Mouse (Mus musculus): ENCODE data around the gene Tm2d3. TPM values are rescaled to one million over a fixed set of nuclear protein-coding genes. Genes with fewer than 3 reads are reported as not detected.

The Tm2d3 gene
- 10 to 100 TPM; 16.2 to 22.0 TPM for total RNA-seq (2021)
- long read RNA-seq, experiment 1, transcript Tm2d3-201 (5 exons, 908 nt), result major isoform, 11 of 19 reads
- long read RNA-seq, experiment 1, partial matches to known transcripts, result 1 of 19 reads
- long read RNA-seq, experiment 1, other reads (novel, unspliced or antisense), result 5 of 19 reads
- long read RNA-seq, experiment 2, transcript Tm2d3-201 (5 exons, 908 nt), result major isoform, 22 of 22 reads
- long read RNA-seq, experiment 2, partial matches to known transcripts, result 0 of 22 reads
- long read RNA-seq, experiment 2, other reads (novel, unspliced or antisense), result 0 of 22 reads

GRCm38 (mm10) chr7:65690869-65691268 lies at the start of gene Tm2d3:
TSS of gene Tm2d3 (plus strand) at chr7:65691169.
- no peak for DNase-seq (ENCODE audit: low spot score in 2 of 2)

GRCm38 (mm10) chr7:65642371-65643304 lies 48.3 kb upstream of the Tm2d3 start:
- DNase-seq (ENCODE audit: low spot score in 2 of 2), result no peak

- DNase-seq (ENCODE audit: low spot score in 2 of 2), result no peak
These were observed 47.0 kb upstream of the Tm2d3 start for GRCm38 (mm10) chr7:65643861-65644421.

- peak; percentile 83 to 93 for DNase-seq (ENCODE audit: low spot score in 2 of 2)
These were observed 46.2 kb upstream of the Tm2d3 start, which contains the start of gene Tarsl2 for GRCm38 (mm10) chr7:65644643-65645351. TSS of gene Tarsl2 (plus strand) at chr7:65644898.

DNA sequence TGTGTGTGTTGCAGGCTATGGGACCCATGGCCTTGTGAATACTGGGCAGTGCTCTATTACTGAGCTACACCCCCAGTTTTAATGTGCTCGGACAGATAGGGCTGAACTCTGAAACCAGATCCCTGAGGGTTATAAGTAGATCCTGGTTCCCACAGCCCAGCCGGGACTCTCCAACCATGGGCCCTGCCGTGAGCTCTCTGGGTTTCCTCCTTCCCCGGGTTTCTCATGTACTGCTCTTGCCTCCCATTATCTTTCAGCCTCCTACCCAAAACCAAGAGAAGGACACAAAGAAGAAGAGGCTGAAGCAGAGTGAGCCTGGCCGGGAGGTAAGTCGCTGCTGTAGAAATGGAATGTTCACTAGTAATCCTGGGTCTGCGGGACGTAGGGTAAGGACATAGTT lies 45.0 kb upstream of the Tm2d3 start:
- no peak for DNase-seq (ENCODE audit: low spot score in 2 of 2)

DNA sequence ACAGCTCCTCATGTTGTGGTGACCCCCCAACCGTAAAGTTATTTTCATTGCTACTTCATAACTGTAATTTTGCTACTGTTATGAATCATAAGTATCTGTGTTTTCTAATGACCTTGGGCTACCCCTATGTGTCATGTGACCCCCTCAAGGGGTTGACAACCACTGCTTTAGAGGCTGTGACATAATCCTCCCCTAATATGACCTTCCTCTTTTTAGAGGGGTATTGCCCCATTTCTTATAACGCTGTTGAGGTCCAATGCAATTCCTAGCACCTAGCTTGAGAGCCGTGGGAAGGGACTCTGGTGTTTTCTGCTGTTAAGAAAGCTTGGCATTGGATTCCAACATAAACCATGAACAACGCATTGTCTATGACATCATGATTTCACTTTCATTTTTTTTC lies 40.3 kb upstream of the Tm2d3 start:
- no peak for DNase-seq (ENCODE audit: low spot score in 2 of 2)

GRCm38 (mm10) chr7:65657490-65658120 lies 33.4 kb upstream of the Tm2d3 start:
- no peak for DNase-seq (ENCODE audit: low spot score in 2 of 2)

- no peak for DNase-seq (ENCODE audit: low spot score in 2 of 2)
These were observed 27.7 kb upstream of the Tm2d3 start for GRCm38 (mm10) chr7:65663225-65663790.

- DNase-seq (ENCODE audit: low spot score in 2 of 2), result no peak
These were observed 27.1 kb upstream of the Tm2d3 start for GRCm38 (mm10) chr7:65663886-65664285.

DNA sequence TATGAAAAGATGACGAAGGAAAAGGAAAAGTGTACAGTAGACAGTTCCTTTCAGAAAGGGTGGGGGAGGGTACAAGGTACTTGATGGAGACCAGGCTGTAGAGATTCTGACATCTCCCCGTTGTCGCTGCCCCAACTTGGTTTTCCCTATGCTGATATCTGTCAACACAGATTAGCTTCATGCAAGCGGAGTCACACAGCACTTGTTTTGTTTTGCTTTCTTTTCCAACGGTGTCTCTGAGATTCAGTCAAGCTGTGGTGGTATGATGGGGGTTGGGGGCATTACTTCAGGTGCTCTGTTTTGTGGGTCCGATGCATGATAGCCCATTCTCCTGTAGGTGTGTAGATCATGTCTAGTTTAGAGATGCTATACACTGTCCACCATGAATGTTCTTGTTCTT lies 23.5 kb upstream of the Tm2d3 start:
- no peak for DNase-seq (ENCODE audit: low spot score in 2 of 2)

DNA sequence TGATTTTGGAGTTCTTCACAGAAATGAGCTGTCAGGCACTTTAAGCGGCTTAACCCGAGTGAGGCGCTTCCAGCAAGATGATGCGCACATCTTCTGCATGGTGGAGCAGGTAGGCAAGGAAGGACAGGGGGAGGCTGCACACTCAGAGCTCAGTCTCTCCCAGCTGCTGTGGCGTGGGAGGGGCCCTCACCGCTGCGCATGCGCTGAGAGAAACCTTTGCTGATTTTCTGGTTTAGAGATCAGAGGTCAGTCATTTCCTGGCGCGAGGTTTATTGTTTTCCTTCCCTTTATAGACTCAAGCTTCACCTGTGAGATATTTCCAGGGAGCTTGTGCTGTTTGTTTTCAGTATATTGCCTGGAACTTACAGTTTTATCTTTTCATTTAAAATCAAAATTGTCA lies 12.9 kb upstream of the Tm2d3 start:
- DNase-seq (ENCODE audit: low spot score in 2 of 2), result no peak

GRCm38 (mm10) chr7:65678900-65679595 lies 11.9 kb upstream of the Tm2d3 start:
- DNase-seq (ENCODE audit: low spot score in 2 of 2), result no peak

GRCm38 (mm10) chr7:65681166-65681565 lies 9.8 kb upstream of the Tm2d3 start:
- DNase-seq (ENCODE audit: low spot score in 2 of 2), result no peak

- DNase-seq (ENCODE audit: low spot score in 2 of 2), result no peak
These were observed 6.6 kb upstream of the Tm2d3 start for GRCm38 (mm10) chr7:65684256-65684835.

DNA sequence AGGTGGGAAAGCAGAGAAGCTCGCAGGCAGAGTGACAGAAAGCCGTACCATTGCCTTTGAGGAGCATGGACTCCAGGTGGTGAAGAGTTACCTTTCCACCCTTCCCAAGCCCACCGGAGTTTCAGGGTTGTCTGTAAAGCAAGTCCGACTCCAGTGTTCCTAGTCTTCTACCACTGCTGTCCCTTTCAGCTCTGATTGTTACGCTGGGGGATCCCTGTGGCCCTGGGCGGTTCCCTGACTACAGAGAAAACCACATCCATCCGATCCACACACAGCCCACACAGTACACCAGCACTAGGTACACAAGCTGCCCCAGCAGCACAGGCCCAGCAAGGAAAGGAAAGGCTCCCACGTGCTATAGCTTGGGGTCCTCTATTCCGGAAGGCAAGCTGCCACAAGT lies 4.3 kb upstream of the Tm2d3 start:
- no peak for DNase-seq (ENCODE audit: low spot score in 2 of 2)

- no peak for DNase-seq (ENCODE audit: low spot score in 2 of 2)
These were observed 1.1 kb downstream of the Tm2d3 start for GRCm38 (mm10) chr7:65691929-65692605.

GRCm38 (mm10) chr7:65692883-65693282 lies 1.9 kb downstream of the Tm2d3 start:
- DNase-seq (ENCODE audit: low spot score in 2 of 2), result no peak

DNA sequence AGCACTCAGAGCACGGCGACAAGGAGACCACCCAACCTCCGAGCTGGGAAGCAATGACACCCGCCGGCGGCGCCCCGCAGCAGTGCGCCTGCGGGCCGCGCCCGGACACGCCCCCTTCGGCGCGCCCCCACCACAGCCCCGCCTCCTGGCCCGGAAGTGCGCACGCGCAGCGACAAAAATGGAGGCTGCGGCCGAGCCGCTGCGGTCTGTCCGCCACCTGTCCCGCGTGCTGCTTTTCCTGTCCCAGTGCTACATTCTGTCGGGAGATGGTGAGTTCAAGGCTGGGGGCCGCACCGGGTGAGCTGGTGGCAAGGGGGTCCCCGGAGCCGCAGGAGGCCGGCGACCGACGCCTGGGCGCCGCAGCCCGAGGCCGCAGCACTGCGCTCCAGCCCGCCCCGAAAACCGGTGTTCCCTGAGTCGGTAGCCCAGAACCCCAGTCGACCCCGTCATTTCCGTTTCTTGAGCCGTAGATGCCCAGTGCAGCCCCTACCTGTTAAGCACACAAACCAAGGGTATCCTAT lies 2.4 kb downstream of the Tm2d3 start:
- DNase-seq (ENCODE audit: low spot score in 2 of 2), result peak; percentile 83 to 88

GRCm38 (mm10) chr7:65696450-65696849 lies 5.5 kb downstream of the Tm2d3 start:
- DNase-seq (ENCODE audit: low spot score in 2 of 2), result no peak

Measured in gastrocnemius, postnatal 4 days (tissue).